Mouse (Mus musculus) spleen, adult 2 months (tissue): ENCODE measurements at regions not wholly inside any gene's neighbourhood (a gene's known extent, or its start where the extent isn't known, plus 50 kb on each side); places are given as distances from the start of the nearest gene placed in this dataset.

ENCODE experiments used
- CTCF ChIP-seq: fragments of 200-500 bp; IDR thresholded peaks from 2 replicates; pipeline ENCODE4 v1.5.1; 2011; ENCODE audit warnings: mild to moderate bottlenecking, inconsistent platforms; ENCODE audit not compliant: insufficient read depth, insufficient read length, insufficient replicate concordance; ENCODE audit errors: extremely low read depth
- POLR2A ChIP-seq: fragments of 200-500 bp; IDR thresholded peaks from 2 replicates; pipeline ENCODE4 v1.6.1; 2011; ENCODE audit warnings: low read depth, low read length, inconsistent platforms

- TF ChIP-seq CTCF = no peak
- TF ChIP-seq POLR2A = no peak
Observed at GRCm38 (mm10) chr3:149118806-149119205, 128.5 kb upstream of the Adgrl2 start.
